Mouse (Mus musculus): ENCODE measurements around the gene Agfg1.

Gene Agfg1

GRCm38 (mm10) chr1:82839296-82839613 is at the start of gene Agfg1:
Gene Agfg1, plus strand, starts transcription at chr1:82839483.
- peak; percentile 97 for DNase-seq (ENCODE audit: extremely low spot score)

- no peak for DNase-seq (ENCODE audit: extremely low spot score)
Observed at GRCm38 (mm10) chr1:82791105-82791504, 48.2 kb upstream of the Agfg1 start.

- DNase-seq (ENCODE audit: extremely low spot score): no peak
Observed at GRCm38 (mm10) chr1:82792238-82792637, 47.0 kb upstream of the Agfg1 start.

DNA sequence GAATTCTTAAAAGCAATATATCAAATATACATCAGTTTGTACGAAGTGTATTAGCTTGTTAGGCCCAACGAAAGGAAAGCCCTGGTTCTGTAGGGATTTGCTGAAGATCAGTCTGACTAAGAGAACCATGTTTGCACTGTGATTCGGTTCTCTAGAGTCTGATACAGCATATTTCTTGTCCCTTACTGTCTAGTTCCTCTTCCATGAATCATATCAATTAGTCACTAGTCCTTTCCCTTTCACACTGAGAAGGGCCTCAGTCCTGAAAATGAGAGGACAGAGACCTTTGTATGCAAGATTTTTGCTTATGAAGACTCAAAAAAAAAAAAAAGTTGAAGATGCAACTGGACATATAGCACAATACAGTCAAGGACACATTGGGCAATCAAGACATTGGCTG is 46.2 kb upstream of the Agfg1 start:
- DNase-seq (ENCODE audit: extremely low spot score): no peak

DNA sequence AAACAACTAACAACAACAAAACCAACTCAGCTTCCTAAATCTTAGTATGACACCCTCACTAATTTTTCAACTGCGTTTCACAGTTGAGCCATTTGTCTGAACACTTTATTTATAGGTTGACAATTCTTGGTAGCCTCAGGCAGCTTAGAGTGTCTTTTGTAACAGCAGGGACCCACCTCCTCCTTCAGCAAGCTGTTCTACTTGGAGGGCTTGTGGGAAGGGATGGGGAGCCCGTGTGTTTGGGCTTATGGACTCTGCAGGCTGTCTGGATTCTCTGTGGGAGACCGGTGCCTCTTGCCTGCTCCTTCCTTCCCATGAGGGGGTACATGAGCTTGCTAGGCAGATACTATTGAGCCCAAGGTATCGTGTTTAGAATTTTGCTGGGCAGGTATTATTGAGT is 45.3 kb upstream of the Agfg1 start:
- no peak for DNase-seq (ENCODE audit: extremely low spot score)

DNA sequence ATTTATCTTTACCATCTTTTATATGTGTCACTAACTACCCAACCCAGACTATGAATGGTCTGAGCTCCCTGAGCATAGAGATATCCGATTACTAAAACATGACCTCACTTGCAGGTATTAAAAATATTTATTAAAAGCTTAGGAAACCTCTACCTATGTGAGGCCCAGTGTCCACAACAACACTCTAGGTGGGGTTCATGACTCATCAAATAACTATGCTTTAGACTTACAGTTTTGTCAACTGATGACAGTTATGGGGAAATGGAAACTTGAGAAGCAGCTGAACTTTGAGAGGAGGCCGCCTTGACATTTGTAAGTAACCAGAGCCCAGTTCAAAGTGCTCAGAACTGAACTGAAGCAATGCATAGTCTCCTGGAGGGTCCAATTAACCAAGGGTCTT is 44.1 kb upstream of the Agfg1 start:
- no peak for DNase-seq (ENCODE audit: extremely low spot score)

DNA sequence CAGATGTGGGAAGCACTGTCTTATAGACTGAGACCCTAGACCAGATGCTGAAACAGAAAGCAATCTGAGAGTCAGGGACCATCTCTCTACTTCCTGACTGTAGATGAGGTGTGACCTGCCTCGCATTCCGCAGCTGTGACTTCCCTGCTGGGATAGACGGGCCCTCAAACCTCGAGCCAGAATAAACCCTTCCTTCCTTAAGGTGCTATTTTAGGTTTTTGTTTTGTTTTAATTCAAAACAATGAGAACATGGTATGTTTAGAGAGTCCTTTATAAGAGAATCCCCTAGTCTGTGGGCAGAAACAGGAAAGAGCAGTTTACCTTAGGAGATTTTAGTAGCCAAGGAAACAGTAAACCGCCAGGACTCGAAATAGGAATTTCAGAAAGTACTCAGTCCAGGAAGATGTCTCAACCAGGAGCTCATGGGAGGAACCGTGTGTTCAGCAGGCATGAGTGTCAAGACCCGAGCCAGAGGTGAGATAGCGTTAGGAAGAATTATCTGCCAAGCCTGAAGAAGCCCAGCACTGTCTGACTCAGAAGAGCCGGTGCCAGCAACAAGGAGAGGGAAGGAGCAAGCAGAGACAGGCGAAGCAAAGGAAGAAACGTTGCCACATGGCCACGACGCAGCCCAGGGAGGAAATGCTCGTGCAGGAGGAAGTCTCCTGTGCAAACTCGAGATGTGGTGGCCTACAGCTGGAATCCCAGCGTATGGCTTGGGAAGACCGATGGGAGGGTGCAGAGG is 43.4 kb upstream of the Agfg1 start:
- no peak for DNase-seq (ENCODE audit: extremely low spot score)

DNA sequence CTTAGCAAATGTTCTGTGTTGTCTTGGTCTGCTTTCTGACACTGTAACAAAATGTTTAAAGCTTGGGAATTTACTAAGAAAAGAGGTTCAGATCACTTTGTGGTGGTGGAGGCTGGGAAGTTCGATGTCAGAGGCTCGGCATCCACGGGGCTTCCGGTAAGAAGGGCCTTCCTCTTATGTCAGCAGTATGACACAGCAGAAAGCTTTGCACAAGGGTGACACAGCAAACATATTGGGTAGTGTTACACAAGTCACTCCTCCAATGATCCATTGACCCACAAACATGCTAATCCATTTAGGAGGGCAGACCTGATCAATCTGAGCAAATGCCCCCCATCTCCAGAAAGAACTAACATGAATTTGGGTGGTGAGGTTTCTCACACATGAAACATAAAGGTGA is 42.2 kb upstream of the Agfg1 start:
- no peak for DNase-seq (ENCODE audit: extremely low spot score)

GRCm38 (mm10) chr1:82798304-82798703 is 41.0 kb upstream of the Agfg1 start:
- DNase-seq (ENCODE audit: extremely low spot score): no peak

DNA sequence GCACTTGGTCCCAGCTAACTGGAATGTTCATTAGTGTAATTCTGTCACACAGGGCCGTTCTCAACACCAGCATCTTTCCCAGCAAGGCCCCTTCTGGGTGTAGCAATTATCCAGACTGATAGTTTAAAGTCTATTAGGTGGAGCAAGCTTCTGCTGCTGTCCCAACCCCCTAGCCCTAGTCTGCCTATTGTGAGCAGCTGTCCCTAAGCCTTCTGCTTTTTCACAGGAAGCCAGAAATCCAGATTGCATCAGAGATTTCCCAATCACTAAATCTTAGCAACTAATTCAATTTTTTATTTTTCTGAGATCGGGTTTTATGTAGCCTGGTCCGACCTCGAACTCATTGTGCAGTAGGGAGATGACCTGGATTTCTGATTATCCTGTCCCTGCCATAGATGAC is 40.4 kb upstream of the Agfg1 start:
- DNase-seq (ENCODE audit: extremely low spot score): no peak

- DNase-seq (ENCODE audit: extremely low spot score): no peak
Observed at GRCm38 (mm10) chr1:82801105-82801783, 38.0 kb upstream of the Agfg1 start.

DNA sequence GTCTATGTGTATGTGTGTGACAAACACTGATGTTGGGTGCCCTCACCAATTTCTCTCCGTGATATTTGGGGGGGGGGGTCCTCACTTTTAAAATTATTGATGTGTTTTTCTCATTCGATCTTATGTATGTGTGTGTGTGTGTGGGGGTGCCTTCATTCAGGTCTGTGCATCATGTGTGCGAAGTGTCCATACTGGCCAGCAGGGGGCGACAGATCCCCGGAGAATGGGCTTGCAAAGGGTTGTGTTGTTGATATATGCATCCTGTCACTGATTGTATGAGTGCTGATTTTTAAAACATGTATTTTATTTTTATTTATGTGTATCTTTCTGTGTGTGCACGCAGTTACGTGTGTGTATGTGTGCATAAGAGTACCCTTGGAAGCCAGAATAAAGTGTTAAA is 35.7 kb upstream of the Agfg1 start:
- no peak for DNase-seq (ENCODE audit: extremely low spot score)

DNA sequence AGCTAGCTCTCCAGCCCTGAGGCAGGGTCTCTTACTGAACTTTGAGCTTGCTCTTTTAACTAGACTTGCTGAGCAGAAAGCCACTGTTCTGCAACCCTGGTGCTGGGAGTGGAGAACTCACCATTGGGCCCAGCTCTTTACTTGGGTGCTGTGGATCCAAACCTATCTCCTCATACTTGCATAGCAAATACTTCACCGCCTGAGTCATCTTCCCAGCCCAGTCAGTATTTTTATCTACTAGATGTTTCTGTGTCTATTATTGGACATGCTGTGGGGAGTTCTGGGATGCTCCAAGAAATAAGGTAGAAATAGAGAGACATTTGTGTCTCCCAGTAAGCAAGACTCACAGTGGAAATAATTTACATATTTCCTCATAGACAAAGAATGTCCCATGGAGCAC is 35.2 kb upstream of the Agfg1 start:
- no peak for DNase-seq (ENCODE audit: extremely low spot score)

- no peak for DNase-seq (ENCODE audit: extremely low spot score)
Observed at GRCm38 (mm10) chr1:82806391-82806790, 32.9 kb upstream of the Agfg1 start.

- no peak for DNase-seq (ENCODE audit: extremely low spot score)
Observed at GRCm38 (mm10) chr1:82807206-82807605, 32.1 kb upstream of the Agfg1 start.

GRCm38 (mm10) chr1:82808564-82808963 is 30.7 kb upstream of the Agfg1 start:
- no peak for DNase-seq (ENCODE audit: extremely low spot score)

DNA sequence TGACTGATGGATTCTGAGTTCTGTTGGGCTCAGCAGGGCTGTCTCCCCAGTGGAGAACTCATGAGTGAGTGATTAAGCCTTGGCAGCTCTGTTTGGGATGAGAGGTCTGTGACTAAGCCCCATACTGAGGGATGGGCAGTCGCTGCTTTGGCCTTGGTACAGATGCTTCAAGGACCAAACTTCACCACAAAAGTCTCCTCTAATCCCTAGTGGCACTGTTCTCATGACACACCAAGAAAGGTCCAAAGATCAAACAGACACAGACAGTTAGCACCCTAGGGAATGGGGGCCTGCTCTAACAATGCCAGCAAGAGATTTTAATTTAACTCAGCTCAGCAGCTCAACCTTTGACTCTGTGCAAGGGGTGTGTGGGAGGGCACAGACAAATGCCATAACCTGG is 27.5 kb upstream of the Agfg1 start:
- no peak for DNase-seq (ENCODE audit: extremely low spot score)

GRCm38 (mm10) chr1:82815941-82816716 is 23.2 kb upstream of the Agfg1 start:
- DNase-seq (ENCODE audit: extremely low spot score): no peak

- no peak for DNase-seq (ENCODE audit: extremely low spot score)
Observed at GRCm38 (mm10) chr1:82819366-82819765, 19.9 kb upstream of the Agfg1 start.

DNA sequence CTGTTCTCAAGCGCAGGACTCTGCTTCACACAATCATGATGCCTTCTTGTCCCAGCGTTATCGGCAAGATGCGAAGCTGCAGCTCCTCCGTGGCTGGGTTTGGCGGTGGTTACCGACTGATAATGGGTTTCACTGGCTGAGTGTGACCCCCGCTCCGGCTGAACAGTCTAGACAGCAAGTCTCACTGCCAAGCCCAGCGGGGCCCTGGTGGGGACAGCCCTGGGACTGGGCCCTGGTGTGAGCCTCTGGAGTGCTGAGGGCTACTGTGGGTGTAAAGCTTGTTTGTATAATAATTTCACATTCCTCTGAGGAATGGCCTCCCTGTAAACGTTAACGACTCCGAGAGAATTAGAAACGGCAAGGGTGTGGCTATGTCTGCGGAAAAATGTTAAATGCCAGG is 19.1 kb upstream of the Agfg1 start:
- DNase-seq (ENCODE audit: extremely low spot score): no peak

- no peak for DNase-seq (ENCODE audit: extremely low spot score)
Observed at GRCm38 (mm10) chr1:82820626-82821186, 18.6 kb upstream of the Agfg1 start.

DNA sequence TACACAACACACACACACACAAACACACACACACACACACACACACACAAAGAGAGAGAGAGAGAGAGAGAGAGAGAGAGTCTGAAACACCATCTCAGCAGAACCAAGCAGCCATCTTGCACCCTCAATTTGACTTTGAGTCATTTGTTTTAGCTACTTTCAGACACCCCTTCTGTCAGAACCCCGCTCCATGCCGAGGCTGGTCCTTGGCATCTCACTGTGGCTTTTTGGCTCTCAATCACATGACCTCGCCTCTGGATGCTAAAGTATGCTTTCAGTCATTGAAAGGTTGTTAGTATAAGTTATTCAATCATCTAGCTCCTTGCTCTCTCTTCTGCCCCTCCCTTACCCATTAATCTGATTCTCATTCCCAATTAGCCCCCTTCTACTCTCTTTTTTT is 17.4 kb upstream of the Agfg1 start:
- no peak for DNase-seq (ENCODE audit: extremely low spot score)

GRCm38 (mm10) chr1:82824147-82824546 is 15.1 kb upstream of the Agfg1 start:
- no peak for DNase-seq (ENCODE audit: extremely low spot score)

Data from embryo, embryonic 9.5 days (tissue).